Comparison of ENCODE assay signal across 20 mouse cellular contexts in genomic region chr12:24859357-24859756, GRCm38 (mm10). TPM values are rescaled to one million over a fixed set of nuclear protein-coding genes. Genes with fewer than 3 reads are reported as not detected.
DNase-seq lines count a peak whose midpoint lies in the region; ATAC-seq and TF ChIP-seq lines count a peak whose summit lies in the region.
"Had no signal": no experiment of that assay in that cellular context is flagged by ENCODE, and none has a peak within 500 bp of the region (broad histone marks: within the 10 kb centered on the region; RNA-seq: fewer than 3 reads in every experiment).

No protein-coding gene starts in this region.

- H3K27ac ChIP-seq in hindbrain, postnatal 0 days: no peak overlapping the region
- H3K27ac ChIP-seq in hindbrain, embryonic 14.5 days: no peak overlapping the region
- H3K27ac ChIP-seq in embryonic facial prominence, embryonic 14.5 days (replicated peaks; ENCODE audit: low read depth, low read length): no peak overlapping the region
- H3K27ac ChIP-seq: embryonic facial prominence, embryonic 15.5 days; forebrain, embryonic 10.5 days; gastrocnemius, adult 2 months; hindbrain, embryonic 10.5 days had no signal

- H3K4me2 ChIP-seq in hindbrain, postnatal 0 days (ENCODE audit: low read depth, low read length): no peak overlapping the region
- no peak overlapping the region for H3K4me2 ChIP-seq in hindbrain, embryonic 14.5 days (replicated peaks)
- no peak overlapping the region for H3K4me2 ChIP-seq in embryonic facial prominence, embryonic 14.5 days (ENCODE audit: low read depth, low read length)
- H3K4me2 ChIP-seq: embryonic facial prominence, embryonic 15.5 days; heart, embryonic 12.5 days had no signal

- H3K4me1 ChIP-seq in hindbrain, postnatal 0 days (ENCODE audit: insufficient read depth, low read length): no peaks in the 10 kb centered on the region; the same call in 1 of the 2 replicates
- peaks cover 6% of the 10 kb centered on the region; the same call in 1 of the 2 replicates for H3K4me1 ChIP-seq in hindbrain, embryonic 14.5 days (replicated peaks; ENCODE audit: control insufficient read depth, insufficient read depth, low read length)
- 0 out of 2 replicates have a peak, but pooled peaks cover 4% of the 10 kb centered on the region for H3K4me1 ChIP-seq in embryonic facial prominence, embryonic 14.5 days (ENCODE audit: control insufficient read depth, insufficient read depth, low read length)

- intact Hi-C loops in left cerebral cortex, postnatal 36 days (cut with DNase I): no loop called here

- no peak for DNase-seq in hindbrain, postnatal 0 days (ENCODE audit: low spot score)
- no peak for DNase-seq in hindbrain, embryonic 14.5 days (ENCODE audit: low spot score)
- DNase-seq in retina, postnatal 1 day: peak; percentile 33
- DNase-seq in retina, embryonic 14.5 days (ENCODE audit: low spot score): no peak
- peak; percentile 53 for DNase-seq in embryonic facial prominence, embryonic 14.5 days (ENCODE audit: low spot score)
- peak; percentile 16 for DNase-seq in mesoderm, embryonic 11.5 days (ENCODE audit: low read depth, low spot score)
- DNase-seq in embryo, embryonic 10.5 days (ENCODE audit: low spot score): no peak
- no peak for DNase-seq in left cerebral cortex, postnatal 36 days (ENCODE audit: low spot score in 2 of 2)
- DNase-seq: adrenal gland, adult 8-10 months; adrenal gland, postnatal 36 days; cerebellum, adult 11 months; cerebellum, adult 8-10 months; cerebellum, postnatal 14 days; gastrocnemius, adult 2 months; gastrocnemius, postnatal 25 days had no signal

- ATAC-seq in hindbrain, postnatal 0 days: 0 out of 2 replicates have a peak, but pooled peaks have one; percentile 27
- ATAC-seq in hindbrain, embryonic 14.5 days (ENCODE audit: low FRiP score): no peak
- ATAC-seq in embryonic facial prominence, embryonic 14.5 days (ENCODE audit: low read depth): peak; percentile 55; the same call in 1 of the 2 replicates

- H3K36me3 ChIP-seq in hindbrain, postnatal 0 days (ENCODE audit: insufficient read depth, low read length): no peaks in the 10 kb centered on the region
- no peaks in the 10 kb centered on the region for H3K36me3 ChIP-seq in hindbrain, embryonic 14.5 days (replicated peaks; ENCODE audit: control insufficient read depth, insufficient read depth)
- H3K36me3 ChIP-seq in embryonic facial prominence, embryonic 14.5 days (ENCODE audit: control insufficient read depth, insufficient read depth, low read length): no peaks in the 10 kb centered on the region
- H3K36me3 ChIP-seq: embryonic facial prominence, embryonic 15.5 days; forebrain, embryonic 10.5 days; heart, embryonic 12.5 days; hindbrain, embryonic 10.5 days had no signal

- H3K27me3 ChIP-seq in hindbrain, postnatal 0 days (ENCODE audit: insufficient read depth, low read length): no peaks in the 10 kb centered on the region
- H3K27me3 ChIP-seq in hindbrain, embryonic 14.5 days (ENCODE audit: control insufficient read depth, insufficient read depth, low read length): no peaks in the 10 kb centered on the region
- no peaks in the 10 kb centered on the region for H3K27me3 ChIP-seq in embryonic facial prominence, embryonic 14.5 days (replicated peaks; ENCODE audit: control insufficient read depth, insufficient read depth, low read length)
- H3K27me3 ChIP-seq: embryonic facial prominence, embryonic 15.5 days; heart, embryonic 12.5 days had no signal

- TF ChIP-seq CTCF in hindbrain, postnatal 0 days (IDR thresholded peaks at IDR 0.05; ENCODE audit: low read depth): no peak

- 61% methylated on average over 7 of the region's 7 CpGs for WGBS in hindbrain, postnatal 0 days
- 69% methylated on average over 7 of the region's 7 CpGs for WGBS in hindbrain, embryonic 14.5 days
- 56% methylated on average over 7 of the region's 7 CpGs for WGBS in embryonic facial prominence, embryonic 14.5 days

- no peak overlapping the region for H3K4me3 ChIP-seq in hindbrain, postnatal 0 days (ENCODE audit: low read length)
- H3K4me3 ChIP-seq in hindbrain, embryonic 14.5 days (replicated peaks; ENCODE audit: low read length): no peak overlapping the region
- H3K4me3 ChIP-seq in embryonic facial prominence, embryonic 14.5 days (ENCODE audit: low read depth, low read length): no peak overlapping the region
- H3K4me3 ChIP-seq: embryonic facial prominence, embryonic 15.5 days; erythroblast, embryonic 14.5 days; forebrain, embryonic 10.5 days; gastrocnemius, adult 2 months; heart, embryonic 12.5 days; hindbrain, embryonic 10.5 days had no signal

- no peaks in the 10 kb centered on the region for H3K9me3 ChIP-seq in hindbrain, postnatal 0 days (ENCODE audit: low read length)
- no peaks in the 10 kb centered on the region for H3K9me3 ChIP-seq in hindbrain, embryonic 14.5 days (ENCODE audit: control insufficient read depth, low read length)
- no peaks in the 10 kb centered on the region for H3K9me3 ChIP-seq in embryonic facial prominence, embryonic 14.5 days (ENCODE audit: control insufficient read depth, low read length)
- H3K9me3 ChIP-seq: embryonic facial prominence, embryonic 15.5 days; forebrain, embryonic 10.5 days; heart, embryonic 12.5 days; hindbrain, embryonic 10.5 days had no signal

- H3K9ac ChIP-seq in hindbrain, postnatal 0 days (replicated peaks; ENCODE audit: low read length): no peak overlapping the region
- no peak overlapping the region for H3K9ac ChIP-seq in hindbrain, embryonic 14.5 days
- H3K9ac ChIP-seq in embryonic facial prominence, embryonic 14.5 days (ENCODE audit: low read depth, low read length): no peak overlapping the region
- H3K9ac ChIP-seq: embryonic facial prominence, embryonic 15.5 days; heart, embryonic 12.5 days had no signal

RNA-seq across cellular contexts. Expression of gene Mboat2, which starts 28.7 kb away (rescaled TPM):
- 60.2 and 67.7 TPM in 2 replicates for total RNA-seq in hindbrain, postnatal 0 days (2014; rRNA removed)
- 73.0 and 77.0 TPM in 2 replicates for polyA plus RNA-seq in hindbrain, postnatal 0 days (2015; fragmentation: Nextera tagmentation; extraction: Ambion mirVana)
- polyA plus RNA-seq in hindbrain, embryonic 14.5 days (2014; fragmentation: Nextera tagmentation; extraction: Ambion mirVana): 79.2 and 80.1 TPM in 2 replicates
- polyA plus RNA-seq in embryonic facial prominence, embryonic 14.5 days (2014; fragmentation: Nextera tagmentation; extraction: Ambion mirVana): 50.5 and 55.5 TPM in 2 replicates
- total RNA-seq in left cerebral cortex, postnatal 36 days (2021): 10 to 100 TPM; 83.5 to 88.8 TPM

Comparison
In these comparisons a context has a peak if more than half of its experiments do, and no peak if none do; other contexts are left out.
1. DNase-seq: peak in retina, postnatal 1 day (single experiment), embryonic facial prominence, embryonic 14.5 days (single experiment) and mesoderm, embryonic 11.5 days (single experiment); none in hindbrain, postnatal 0 days (single experiment), hindbrain, embryonic 14.5 days (single experiment), retina, embryonic 14.5 days (single experiment), embryo, embryonic 10.5 days (single experiment) and left cerebral cortex, postnatal 36 days (0 of 2).